Mouse (Mus musculus) thymus, adult 2 months (tissue): Measurements from ENCODE around the gene Coasy.

Source experiments
- CTCF ChIP-seq: fragments of 200-500 bp; IDR thresholded peaks from 2 replicates; pipeline ENCODE4 v1.5.1; 2012; ENCODE audit warnings: mild to moderate bottlenecking, control low read depth, low read length, moderate library complexity, borderline replicate concordance; ENCODE audit not compliant: control insufficient read depth, poor library complexity, insufficient read depth; ENCODE audit errors: extremely low read depth
- POLR2A ChIP-seq: fragments of 200-500 bp; IDR thresholded peaks from 2 replicates; pipeline ENCODE4 v1.6.1; 2012; ENCODE audit warnings: mild to moderate bottlenecking, low read length, control low read depth, moderate library complexity; ENCODE audit not compliant: control insufficient read depth, poor library complexity, insufficient read depth; ENCODE audit errors: extremely low read depth

- no peak for TF ChIP-seq CTCF
- TF ChIP-seq POLR2A = no peak
Measured at GRCm38 (mm10) chr11:101111178-101111577, 28.8 kb downstream of the Coasy start.
